Mouse (Mus musculus) stomach, postnatal 0 days (tissue): ENCODE results near the gene Nkx1-2. TPM values are rescaled to one million over a fixed set of nuclear protein-coding genes. Genes with fewer than 3 reads are reported as not detected.

Source experiments
- ATAC-seq: fragments of 200-750 bp; cut with Nextera tagmentation; 2 replicates; pipeline ENCODE4 v1.8.0; 2017; ENCODE audit not compliant: low FRiP score, low TSS enrichment
- DNase-seq: peaks from one replicate; pipeline ENCODE4 v3.0.0-alpha.2; 2016; ENCODE audit warnings: low spot score
- H3K27ac ChIP-seq: fragments of 300-500 bp; sonication (generic); replicated peaks from 2 replicates; pipeline ENCODE4 v1.5.1; 2014; ENCODE audit warnings: mild to moderate bottlenecking, control low read depth
- H3K27me3 ChIP-seq: fragments of 300-500 bp; sonication (generic); 2 replicates; pipeline ENCODE4 v1.6.1; 2014; ENCODE audit warnings: low read length; ENCODE audit not compliant: control insufficient read depth, insufficient read depth
- H3K36me3 ChIP-seq: fragments of 300-500 bp; sonication (generic); 2 replicates; pipeline ENCODE4 v1.6.1; 2014; ENCODE audit warnings: low read length, mixed read lengths; ENCODE audit not compliant: control insufficient read depth, insufficient read depth
- H3K4me1 ChIP-seq: fragments of 300-500 bp; sonication (generic); replicated peaks from 2 replicates; pipeline ENCODE4 v1.6.1; 2014; ENCODE audit warnings: antibody characterized with exemption; ENCODE audit not compliant: control insufficient read depth, insufficient read depth
- H3K4me2 ChIP-seq: fragments of 300-500 bp; sonication (generic); replicated peaks from 2 replicates; pipeline ENCODE4 v1.6.1; 2014; ENCODE audit warnings: low read depth, mild to moderate bottlenecking, control low read depth, moderate library complexity
- H3K4me3 ChIP-seq: fragments of 300-500 bp; sonication (generic); 2 replicates; pipeline ENCODE4 v1.5.1; 2014; ENCODE audit warnings: low read depth, low read length, control low read depth
- H3K9ac ChIP-seq: fragments of 300-500 bp; sonication (generic); 2 replicates; pipeline ENCODE4 v1.6.1; 2014; ENCODE audit warnings: mild to moderate bottlenecking, low read length, control low read depth, mixed read lengths
- H3K9me3 ChIP-seq: fragments of 300-500 bp; sonication (generic); 2 replicates; pipeline ENCODE4 v1.6.1; 2016; ENCODE audit warnings: low read length; ENCODE audit not compliant: control insufficient read depth
- CTCF ChIP-seq: IDR thresholded peaks from 2 replicates; pipeline ENCODE4 v1.5.1; 2016; ENCODE audit warnings: antibody characterized with exemption, low read depth, mild to moderate bottlenecking, moderate library complexity
- EP300 ChIP-seq: optimal IDR thresholded peaks from 2 replicates; pipeline ENCODE3; 2016; ENCODE audit warnings: antibody characterized with exemption
- WGBS: fragments of 180-500 bp; shearing (Covaris S2); extraction: QIAGEN DNeasy Blood & Tissue Kit; methylation state at CpG from one replicate; pipeline ENCODE4 v1.1.7; 2014; 5-methylcytosine and 5-hydroxymethylcytosine counted together
- polyA plus RNA-seq: library from polyadenylated mRNA; unstranded; fragments of >200 nt; fragmentation: Nextera tagmentation; extraction: Ambion mirVana; gene quantifications from 2 replicates; pipeline ENCODE4 v1.2.1, GENCODE M21; 2015

Nkx1-2 gene
- polyA plus RNA-seq, 1 experiment from 2014 or later: not detected

GRCm38 (mm10) chr7:132597251-132598041, 2.0 kb downstream of the Nkx1-2 start:
- H3K4me3 ChIP-seq: peak overlapping the region; percentile 44
- WGBS: 1% methylated on average over 55 of the region's 60 CpGs
- peaks cover 13% of the 10 kb centered on the region; the same call in 1 of the 2 replicates for H3K27me3 ChIP-seq
- TF ChIP-seq CTCF (no peak), EP300 (no peak)
- no peak overlapping the region for H3K27ac ChIP-seq
- H3K36me3 ChIP-seq: no peaks in the 10 kb centered on the region
- H3K9ac ChIP-seq: 0 out of 2 replicates have a peak overlapping the region, but pooled peaks have one; percentile 27
- no peaks in the 10 kb centered on the region for H3K9me3 ChIP-seq
- ATAC-seq (peak; percentile 46), DNase-seq (peak; percentile 40)
- peak overlapping the region; percentile 72 for H3K4me2 ChIP-seq
- H3K4me1 ChIP-seq: peaks cover 2% of the 10 kb centered on the region; the same call in 1 of the 2 replicates

DNA sequence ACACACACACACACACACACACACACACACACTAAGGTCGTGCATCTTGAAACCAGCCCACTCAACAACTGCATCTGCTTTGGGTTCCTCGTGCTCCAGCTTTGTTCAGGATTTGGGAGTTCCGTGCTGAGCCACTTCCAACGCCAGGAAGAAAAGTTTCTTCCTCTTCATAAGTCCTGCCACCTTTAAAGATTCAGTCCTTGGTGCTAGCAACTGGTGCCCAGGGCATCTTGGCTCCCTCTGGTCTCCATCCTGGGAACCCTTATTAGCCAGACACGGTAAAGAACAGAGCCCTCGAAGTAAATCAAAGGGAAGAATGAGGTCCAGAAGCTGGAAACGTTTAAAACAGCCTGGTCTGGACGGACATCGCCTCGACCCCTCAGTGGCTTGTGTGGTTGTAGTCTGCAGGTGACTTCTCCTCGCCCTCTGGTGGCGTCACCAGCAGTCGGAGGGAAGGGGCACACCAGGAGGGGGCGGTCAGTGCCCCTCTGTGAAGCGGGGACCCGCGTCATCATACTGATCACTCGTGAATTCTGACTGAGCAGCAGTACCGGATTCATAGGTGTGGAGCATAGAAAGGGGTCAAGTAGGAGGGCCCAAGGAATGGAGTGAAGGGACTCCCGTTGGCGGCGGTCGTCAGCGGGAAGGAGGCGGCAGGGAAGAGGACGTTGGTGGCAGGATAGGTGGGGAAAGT, 2.7 kb downstream of the Nkx1-2 start:
- no peak overlapping the region for H3K27ac ChIP-seq
- 14% methylated on average over 25 of the region's 26 CpGs for WGBS

DNA sequence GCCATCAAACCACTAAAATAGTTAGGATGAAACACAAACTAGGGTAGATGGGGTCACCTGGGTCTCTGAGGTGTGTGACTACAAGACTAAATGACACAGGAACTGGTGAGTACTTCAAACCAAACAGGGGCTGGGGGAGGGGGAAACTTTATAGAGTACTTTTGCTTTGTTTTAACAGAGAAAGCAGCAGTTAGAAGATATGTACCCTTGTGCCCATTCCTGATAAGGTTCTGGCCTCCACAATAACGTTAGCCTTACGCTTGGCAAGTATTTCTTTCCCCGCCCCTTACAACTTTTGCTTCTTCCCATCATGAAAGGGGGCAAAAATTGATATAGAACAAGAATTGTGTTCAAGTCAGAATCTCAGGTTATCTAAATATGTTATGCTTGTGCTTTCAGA, 3.6 kb downstream of the Nkx1-2 start:
- H3K27me3 ChIP-seq: peaks cover 10% of the 10 kb centered on the region; the same call in 1 of the 2 replicates
- no peaks in the 10 kb centered on the region for H3K36me3 ChIP-seq
- H3K4me3 ChIP-seq: no peak overlapping the region
- H3K9me3 ChIP-seq: no peaks in the 10 kb centered on the region
- H3K4me1 ChIP-seq: peaks cover 2% of the 10 kb centered on the region; the same call in 1 of the 2 replicates
- TF ChIP-seq EP300 (no peak), CTCF (no peak)
- ATAC-seq (no peak), DNase-seq (no peak)
- H3K9ac ChIP-seq: no peak overlapping the region
- no peak overlapping the region for H3K27ac ChIP-seq
- H3K4me2 ChIP-seq: no peak overlapping the region
- 91% methylated on average over 3 of the region's 3 CpGs for WGBS

More for the DNA sequence above, 2.7 kb downstream of the Nkx1-2 start:
- Histone ChIP-seq H3K4me2 (peak overlapping the region; percentile 72), H3K9ac (0 out of 2 replicates have a peak overlapping the region, but pooled peaks have one; percentile 27), H3K27me3 (peaks cover 13% of the 10 kb centered on the region; the same call in 1 of the 2 replicates), H3K4me1 (peaks cover 2% of the 10 kb centered on the region; the same call in 1 of the 2 replicates), H3K9me3 (no peaks in the 10 kb centered on the region), H3K4me3 (peak overlapping the region; percentile 44), H3K36me3 (no peaks in the 10 kb centered on the region)
- TF ChIP-seq CTCF: peak; percentile 45
- no peak for TF ChIP-seq EP300
- ATAC-seq (peak; percentile 48; the same call in 1 of the 2 replicates), DNase-seq (no peak)

- no peak for DNase-seq
- Histone ChIP-seq H3K9me3 (no peaks in the 10 kb centered on the region), H3K9ac (no peak overlapping the region), H3K36me3 (no peaks in the 10 kb centered on the region), H3K27ac (no peak overlapping the region), H3K4me1 (0 out of 2 replicates have a peak, but pooled peaks cover 2% of the 10 kb centered on the region), H3K27me3 (peaks cover 9% of the 10 kb centered on the region; the same call in 1 of the 2 replicates), H3K4me3 (no peak overlapping the region), H3K4me2 (no peak overlapping the region)
- TF ChIP-seq CTCF (no peak), EP300 (no peak)
- ATAC-seq: no peak
- WGBS: 86% methylated on average over 2 of the region's 2 CpGs
These were observed 5.1 kb downstream of the Nkx1-2 start for GRCm38 (mm10) chr7:132594325-132594724.

GRCm38 (mm10) chr7:132593762-132594161, 5.7 kb downstream of the Nkx1-2 start:
- Histone ChIP-seq H3K4me1 (0 out of 2 replicates have a peak, but pooled peaks cover 2% of the 10 kb centered on the region), H3K4me2 (no peak overlapping the region), H3K36me3 (no peaks in the 10 kb centered on the region), H3K4me3 (no peak overlapping the region), H3K27ac (no peak overlapping the region), H3K27me3 (peaks cover 4% of the 10 kb centered on the region; the same call in 1 of the 2 replicates), H3K9me3 (no peaks in the 10 kb centered on the region), H3K9ac (no peak overlapping the region)
- WGBS: 61% methylated on average over 2 of the region's 2 CpGs
- ATAC-seq: no peak
- TF ChIP-seq EP300: no peak
- no peak for TF ChIP-seq CTCF
- DNase-seq: no peak
